Mouse (Mus musculus) heart, postnatal 14 days (tissue): Measurements from ENCODE around the gene Irx4. TPM values are rescaled to one million over a fixed set of nuclear protein-coding genes. Genes with fewer than 3 reads are reported as not detected.

Experiments used
- DNase-seq, 2 experiments: peaks; one replicate each; pipeline ENCODE4 v3.0.0; 2021 to 2022
- intact Hi-C: fragments of 180-260 bp; cut with DNase I; formaldehyde crosslinking; loops from one replicate; pipeline ENCODE4 v1.15.1; 2025
- total RNA-seq, 2 experiments: library from RNA; stranded (reverse); gene quantifications; 2 replicates each; pipeline ENCODE4 v1.2.3; 2021

The Irx4 gene
- total RNA-seq, 2 experiments from 2014 or later: 24.5 to 27.7 TPM

GRCm38 (mm10) chr13:73268702-73269101, 8.4 kb downstream of the Irx4 start:
- intact Hi-C loops: loop anchor here (5.0 kb wide), 1 partner anchor 106 kb away; no protein-coding TSS in a partner anchor
- no peak for DNase-seq

- no peak for DNase-seq
- intact Hi-C loops: loop anchor here (5.0 kb wide), 1 partner anchor 107 kb away; no protein-coding TSS in a partner anchor
Observed at GRCm38 (mm10) chr13:73269251-73269650, 9.0 kb downstream of the Irx4 start.

DNA sequence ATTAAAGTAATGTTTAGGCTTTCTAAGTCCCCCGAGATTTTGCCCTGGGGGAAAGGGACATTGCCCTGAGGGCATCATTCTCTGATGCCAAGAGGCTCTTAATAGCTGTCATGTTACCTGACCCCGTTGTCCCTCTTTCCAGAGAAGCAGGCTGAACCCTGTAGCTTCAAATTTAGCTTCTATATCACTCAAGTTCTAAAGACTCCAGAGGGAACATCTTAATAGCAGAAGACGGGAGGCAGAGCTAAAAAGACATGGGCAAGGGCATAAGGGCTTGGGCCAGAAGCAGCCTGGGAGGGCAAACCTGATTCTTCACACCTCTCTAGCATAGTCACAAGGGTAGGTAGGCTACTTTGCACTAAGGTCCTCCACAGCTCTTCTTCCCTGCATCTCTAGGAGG, 9.6 kb downstream of the Irx4 start:
- no peak for DNase-seq
- intact Hi-C loops: loop anchor here (5.0 kb wide), 1 partner anchor 108 kb away; no protein-coding TSS in a partner anchor

GRCm38 (mm10) chr13:73270451-73271081, 10.3 kb downstream of the Irx4 start:
- peak in 1 of 2 experiments; percentile 30 for DNase-seq
- intact Hi-C loops: no loop called here

- DNase-seq: no peak
- intact Hi-C loops: no loop called here
Observed at GRCm38 (mm10) chr13:73271336-73272242, 11.3 kb downstream of the Irx4 start.

DNA sequence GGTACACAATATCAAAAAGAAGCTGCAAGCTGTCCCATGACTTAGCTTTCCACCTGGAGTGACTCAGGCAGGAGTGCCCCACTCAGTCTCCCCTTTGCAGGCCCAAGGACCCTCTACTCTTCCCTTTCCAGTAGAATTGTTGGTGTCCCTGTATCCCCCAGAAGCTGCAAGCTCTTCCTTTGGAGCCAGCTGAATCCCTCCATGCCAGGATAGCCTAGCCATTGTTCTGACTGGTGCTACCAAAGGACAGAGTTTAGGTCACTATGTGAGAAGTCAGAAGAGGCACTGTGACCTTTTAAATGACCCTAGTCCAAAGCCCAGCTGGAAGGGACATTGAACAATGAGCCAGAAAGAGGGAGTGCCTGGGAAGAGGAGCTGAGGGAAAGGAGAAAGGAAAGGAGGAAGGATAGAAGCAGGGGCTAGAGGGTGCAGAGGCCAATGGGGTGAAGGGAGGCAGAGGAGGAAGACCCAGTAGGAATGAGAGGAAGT, 12.6 kb downstream of the Irx4 start:
- DNase-seq: no peak
- intact Hi-C loops: no loop called here

DNA sequence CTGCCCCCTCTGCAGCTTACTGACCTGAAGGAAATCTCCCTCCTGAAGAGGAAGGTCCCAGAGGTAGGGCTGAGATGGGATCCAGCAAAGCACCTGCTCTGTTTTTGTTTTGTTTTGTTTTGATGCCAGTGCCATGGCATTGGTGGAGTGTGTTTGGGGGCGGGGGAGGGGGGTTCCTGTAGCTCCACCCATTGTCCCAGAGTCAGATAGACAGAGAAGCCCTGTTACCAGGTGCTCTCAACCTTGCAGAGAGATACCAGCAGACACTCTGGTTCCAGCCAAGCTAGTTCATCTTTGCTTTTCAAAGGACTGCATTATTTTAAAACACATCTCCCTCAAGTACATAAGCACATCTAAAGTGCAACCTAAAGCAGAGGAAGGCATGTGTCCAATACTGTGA, 13.3 kb downstream of the Irx4 start:
- DNase-seq: no peak
- intact Hi-C loops: no loop called here

GRCm38 (mm10) chr13:73277361-73277760, 17.1 kb downstream of the Irx4 start:
- no peak for DNase-seq
- intact Hi-C loops: no loop called here

- DNase-seq: no peak
- intact Hi-C loops: no loop called here
Observed at GRCm38 (mm10) chr13:73277797-73278196, 17.5 kb downstream of the Irx4 start.

DNA sequence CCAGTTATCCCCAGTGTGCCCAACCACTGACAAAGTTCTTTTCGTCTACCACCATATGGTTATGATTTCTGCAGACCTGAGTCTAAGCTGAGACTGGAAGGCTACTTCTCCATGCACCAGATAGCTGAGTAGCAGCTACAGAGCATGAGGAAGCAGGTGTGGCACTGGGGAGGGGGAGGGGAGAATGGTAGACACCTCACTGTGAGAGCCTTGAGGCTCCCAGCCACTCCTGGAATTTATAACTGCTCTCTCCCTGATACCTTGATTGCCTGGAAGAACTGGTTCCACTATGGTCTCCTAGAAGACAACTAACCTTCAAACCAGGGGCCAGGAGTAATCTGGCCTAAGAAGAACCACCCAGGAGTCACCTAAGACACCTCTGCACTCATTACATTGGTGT, 18.9 kb downstream of the Irx4 start:
- intact Hi-C loops: no loop called here
- no peak for DNase-seq

GRCm38 (mm10) chr13:73282407-73282806, 22.1 kb downstream of the Irx4 start:
- intact Hi-C loops: no loop called here
- no peak for DNase-seq

DNA sequence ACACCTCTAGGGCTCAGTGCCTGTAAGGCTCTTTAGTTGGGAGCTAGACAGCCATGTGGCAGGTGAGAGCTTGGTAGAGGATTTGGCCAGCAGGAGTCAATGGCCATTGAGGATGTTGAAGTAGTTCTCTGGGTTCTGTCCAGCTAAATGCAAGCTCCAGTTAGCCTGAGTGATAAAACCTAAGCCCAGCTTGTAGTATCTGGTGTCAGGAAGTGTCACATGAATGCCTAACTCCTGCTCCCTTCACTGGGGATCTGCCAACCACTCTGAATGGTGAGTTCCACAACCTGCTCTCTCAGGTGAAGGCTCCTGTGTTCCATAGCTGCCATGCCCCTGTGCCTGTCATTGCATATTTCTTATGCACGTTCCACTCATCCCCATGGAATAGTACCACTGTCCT, 23.3 kb downstream of the Irx4 start:
- DNase-seq: no peak

DNA sequence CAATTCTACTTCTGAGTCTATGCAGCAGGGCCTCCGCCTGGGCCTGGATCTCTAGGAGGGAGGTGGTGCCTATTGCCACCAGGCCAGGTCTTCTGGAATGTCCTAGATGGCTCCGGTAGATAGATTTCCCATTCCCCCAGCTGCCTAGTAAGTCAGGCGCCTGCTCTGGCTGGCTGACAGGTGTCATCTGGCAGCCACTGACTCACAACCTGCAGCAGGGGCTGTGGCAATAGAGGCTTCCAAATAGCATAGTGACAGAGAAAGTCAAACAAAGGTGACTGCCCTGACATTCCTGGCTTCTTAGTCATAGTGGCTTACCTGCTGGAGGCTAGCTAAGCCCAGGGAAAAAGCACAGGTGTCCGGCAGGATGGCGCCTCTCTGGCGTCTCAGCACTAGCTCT, 29.9 kb downstream of the Irx4 start:
- intact Hi-C loops: no loop called here
- peak; percentile 38 to 60 for DNase-seq

More for the DNA sequence above, 23.3 kb downstream of the Irx4 start:
- intact Hi-C loops: no loop called here

GRCm38 (mm10) chr13:73291102-73291501, 30.8 kb downstream of the Irx4 start:
- intact Hi-C loops: no loop called here
- DNase-seq: no peak

DNA sequence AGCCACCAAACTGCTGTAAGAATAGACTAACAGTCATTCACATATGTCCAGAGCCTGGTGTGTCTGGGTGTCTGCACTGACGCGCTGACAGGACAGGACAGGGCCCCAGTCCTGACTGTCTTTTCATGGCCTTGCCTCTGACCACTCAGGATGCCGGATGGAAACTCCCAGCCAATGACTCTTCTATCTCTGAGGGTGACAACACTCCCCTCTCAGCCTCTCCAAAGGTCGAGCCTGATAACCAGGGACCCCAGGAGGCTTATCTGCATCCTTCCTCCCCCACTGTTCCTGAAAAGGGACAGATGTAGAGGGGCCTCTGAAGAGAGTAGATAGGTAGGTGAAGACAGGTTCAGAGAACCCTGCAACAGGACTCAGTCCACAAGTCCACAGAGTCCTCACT, 38.4 kb downstream of the Irx4 start:
- DNase-seq: no peak
- intact Hi-C loops: no loop called here

GRCm38 (mm10) chr13:73299322-73299721, 39.0 kb downstream of the Irx4 start:
- intact Hi-C loops: no loop called here
- no peak for DNase-seq

GRCm38 (mm10) chr13:73304729-73305128, 44.5 kb downstream of the Irx4 start:
- no peak for DNase-seq
- intact Hi-C loops: loop anchor here (5.0 kb wide), 1 partner anchor 47 kb away; no protein-coding TSS in a partner anchor

GRCm38 (mm10) chr13:73305398-73306084, 45.3 kb downstream of the Irx4 start:
- intact Hi-C loops: loop anchor here (5.0 kb wide), 1 partner anchor 48 kb away; no protein-coding TSS in a partner anchor

GRCm38 (mm10) chr13:73306085-73306410, 45.8 kb downstream of the Irx4 start:
- DNase-seq: no peak
- intact Hi-C loops: loop anchor here (5.0 kb wide), 1 partner anchor 49 kb away; no protein-coding TSS in a partner anchor

More at GRCm38 (mm10) chr13:73305398-73306084, 45.3 kb downstream of the Irx4 start:
- DNase-seq: no peak

GRCm38 (mm10) chr13:73306430-73306829, 46.2 kb downstream of the Irx4 start:
- no peak for DNase-seq
- intact Hi-C loops: loop anchor here (5.0 kb wide), 1 partner anchor 49 kb away; no protein-coding TSS in a partner anchor
